Mouse (Mus musculus) CD4-positive, CD25-positive, alpha-beta regulatory T cell, adult 4 months (primary cell): Measurements from ENCODE around the gene Agtpbp1. TPM values are rescaled to one million over a fixed set of nuclear protein-coding genes. Genes with fewer than 3 reads are reported as not detected.

Experiments
- ATAC-seq: one replicate; pipeline ENCODE4 v1.8.0; 2017
- polyA plus RNA-seq, 2 experiments: library from polyadenylated mRNA; unstranded; fragments of 100-300 nt; shearing (Covaris generic); gene quantifications; one replicate each; pipeline ENCODE4 v1.2.1; 2017

The Agtpbp1 gene
- polyA plus RNA-seq, 2 experiments from 2014 or later = 18.8 to 22.3 TPM

DNA sequence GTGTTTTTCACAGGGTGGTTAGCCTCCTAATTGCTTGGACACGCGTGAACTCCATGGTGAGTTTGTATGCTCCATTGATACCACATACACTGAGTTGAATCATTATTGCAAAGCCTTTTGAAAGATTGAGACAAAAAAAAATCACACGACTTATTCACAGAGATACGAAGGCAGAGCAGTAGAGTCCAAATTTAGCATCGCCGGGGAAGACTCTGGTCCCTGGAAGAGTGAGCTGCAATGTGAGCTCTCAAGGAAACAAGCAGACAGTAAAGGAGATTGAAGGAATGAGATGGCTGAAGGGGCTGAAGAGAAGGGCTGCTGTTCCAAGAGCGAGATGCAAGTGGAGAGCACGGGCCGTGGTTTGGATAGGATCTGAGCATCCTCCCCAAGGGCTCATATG is 171.1 kb downstream of the Agtpbp1 start:
- ATAC-seq = no peak

DNA sequence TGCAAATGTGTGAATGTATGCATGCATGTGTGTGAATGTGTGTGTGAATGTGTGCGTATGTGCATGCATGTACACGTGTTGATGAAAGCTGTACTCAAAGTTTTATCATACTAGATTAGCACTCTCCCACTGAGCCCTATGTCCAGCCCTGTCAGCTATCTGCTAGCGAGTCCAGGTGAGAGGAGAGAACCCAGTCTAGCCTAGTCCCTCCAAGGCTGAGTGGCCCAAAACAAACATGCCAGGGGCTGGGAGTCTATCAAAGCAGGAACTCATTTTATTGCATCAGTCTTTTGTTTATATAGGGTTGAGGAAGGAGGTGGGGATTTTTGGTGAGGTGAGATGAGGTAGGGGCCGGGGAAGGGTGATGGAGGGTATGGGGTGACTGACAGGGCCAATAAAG is 172.4 kb downstream of the Agtpbp1 start:
- no peak for ATAC-seq

DNA sequence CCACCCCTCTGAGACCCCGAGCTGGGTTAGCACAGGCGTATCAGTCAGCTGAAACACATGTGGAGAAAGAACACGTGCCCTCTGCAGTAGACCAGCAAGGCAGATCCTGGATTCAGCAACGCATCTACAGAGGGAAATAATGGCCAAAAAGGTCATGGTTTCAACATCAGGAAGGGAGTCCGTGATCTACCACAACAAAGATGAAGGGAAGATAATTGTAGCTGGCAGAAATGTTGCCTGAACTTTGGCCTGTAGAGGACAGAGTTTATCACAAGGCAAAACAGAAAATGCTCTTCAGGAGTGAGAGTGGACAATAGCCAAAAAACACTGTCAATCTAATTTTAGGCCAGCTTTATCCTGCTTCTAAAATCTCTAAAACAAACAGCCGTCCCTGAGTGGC is 177.8 kb downstream of the Agtpbp1 start:
- no peak for ATAC-seq

DNA sequence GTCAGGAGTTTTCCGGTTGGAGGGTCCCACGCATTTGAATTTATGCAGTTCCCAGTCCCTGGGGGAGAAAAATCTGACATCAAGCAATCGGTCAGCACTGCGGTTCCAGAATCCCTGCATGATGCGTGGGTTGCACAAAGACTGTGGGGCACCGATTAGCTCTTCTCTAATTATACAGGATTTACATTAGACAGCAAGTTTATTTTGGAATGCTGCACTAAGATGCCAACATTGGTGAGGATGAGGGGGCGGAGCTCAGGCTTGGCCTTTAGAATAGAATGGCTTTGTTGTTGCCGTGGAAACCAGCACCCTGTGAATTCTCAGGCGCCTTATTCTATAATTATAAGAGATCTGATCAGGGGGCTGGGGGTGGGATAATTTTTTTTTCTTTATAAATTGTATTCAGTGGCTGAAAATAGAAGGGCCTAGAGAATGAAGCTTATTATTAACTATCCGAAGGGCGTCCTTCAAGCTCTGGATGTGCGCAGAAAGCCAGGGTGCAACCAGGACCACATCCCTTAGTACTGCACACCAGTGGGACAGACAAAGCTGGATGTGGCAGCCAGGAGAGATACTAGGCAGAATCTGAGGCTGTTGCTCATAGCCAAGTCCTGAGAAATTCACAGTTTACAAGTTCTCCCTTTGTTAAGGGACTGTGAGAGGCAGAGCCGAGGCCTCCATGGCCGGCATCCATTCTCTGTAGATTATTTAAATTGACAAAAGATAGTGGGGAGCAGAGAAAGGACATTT is 182.8 kb downstream of the Agtpbp1 start:
- no peak for ATAC-seq

DNA sequence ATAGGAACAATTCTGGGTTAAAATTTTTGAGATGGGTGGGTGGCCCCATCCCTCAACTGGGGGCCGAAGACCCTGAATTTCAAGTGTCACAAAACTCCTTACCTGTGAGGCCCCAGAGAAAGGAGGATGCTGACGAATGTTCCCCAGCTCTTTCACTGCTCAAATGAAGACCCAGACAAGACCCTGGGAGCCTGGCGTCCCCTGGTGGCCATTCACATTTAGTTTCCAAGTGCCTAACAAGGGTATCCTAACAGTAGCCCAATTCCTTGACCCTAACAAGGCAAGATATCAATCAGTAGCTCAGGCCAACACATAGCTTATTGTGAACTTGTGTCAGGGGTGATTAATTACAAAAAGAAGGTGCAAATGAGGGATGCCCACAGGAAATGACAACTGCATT is 187.5 kb downstream of the Agtpbp1 start:
- ATAC-seq = no peak

Other genes with a start within 250 kb of the Agtpbp1 start
- 10 to 100 TPM; 85.9 to 96.8 TPM for gene Naa35, start within 50 bp of the Agtpbp1 start, polyA plus RNA-seq
- gene Golm1, start 90.6 kb upstream of the Agtpbp1 start, polyA plus RNA-seq = 10 to 100 TPM; 38.6 to 45.1 TPM
- not detected for gene 4921517D22Rik, start 108.9 kb upstream of the Agtpbp1 start, polyA plus RNA-seq
- gene Spata31d1a, start 125.1 kb upstream of the Agtpbp1 start, polyA plus RNA-seq = not detected
- gene Spata31d1b, start 127.1 kb upstream of the Agtpbp1 start, polyA plus RNA-seq = not detected
- not detected for gene Spata31d1d, start 146.5 kb upstream of the Agtpbp1 start, polyA plus RNA-seq
- gene 1700014D04Rik, start 161.5 kb upstream of the Agtpbp1 start, polyA plus RNA-seq = not detected
- gene Isca1, start 184.6 kb upstream of the Agtpbp1 start, polyA plus RNA-seq = 10 to 100 TPM; 54.6 to 62.5 TPM
- gene Gm49354, start 197.0 kb upstream of the Agtpbp1 start, polyA plus RNA-seq = not detected
- 10 to 100 TPM; 71.4 to 71.8 TPM for gene Tut7, start 237.9 kb upstream of the Agtpbp1 start, polyA plus RNA-seq